Mouse (Mus musculus) layer of hippocampus, adult 2 months (tissue): ENCODE results near the gene Vmn2r60. TPM values are rescaled to one million over a fixed set of nuclear protein-coding genes. Genes with fewer than 3 reads are reported as not detected.
"Not testable (repeated sequence)": the region's sequence is repeated elsewhere in the genome, so short reads cannot be mapped to it uniquely, and the experiment has no call there.

Experiments used
- DNase-seq, 2 experiments: peaks; one replicate each; pipeline ENCODE4 v3.0.0; 2022; ENCODE audit warnings: low spot score in 2 of 2
- H3K27ac ChIP-seq: fragments of 200-600 bp; 2 replicates; pipeline ENCODE4 v1.8.1; 2022
- H3K4me3 ChIP-seq: fragments of 200-600 bp; 2 replicates; pipeline ENCODE4 v1.8.1; 2022; ENCODE audit warnings: mild to moderate bottlenecking
- CTCF ChIP-seq: fragments of 200-600 bp; conservative IDR thresholded peaks from 2 replicates; pipeline ENCODE4 v1.8.1; 2022; ENCODE audit warnings: antibody characterized with exemption, mild to moderate bottlenecking, moderate library complexity
- long read RNA-seq, 2 experiments: library from polyadenylated mRNA; stranded (forward); transcript quantifications; one replicate each; pipeline ENCODE4 v2.0.0; 2021; ENCODE audit warnings: borderline mapping rate in 2 of 2
- total RNA-seq, 2 experiments: library from RNA; stranded (reverse); gene quantifications; 2 replicates each; pipeline ENCODE4 v1.2.3; 2021

The Vmn2r60 gene
- total RNA-seq = under 1 TPM; 0.05 to 0.13 TPM
- long read RNA-seq, experiment 1 = 0 reads
- long read RNA-seq, experiment 2 = 0 reads

DNA sequence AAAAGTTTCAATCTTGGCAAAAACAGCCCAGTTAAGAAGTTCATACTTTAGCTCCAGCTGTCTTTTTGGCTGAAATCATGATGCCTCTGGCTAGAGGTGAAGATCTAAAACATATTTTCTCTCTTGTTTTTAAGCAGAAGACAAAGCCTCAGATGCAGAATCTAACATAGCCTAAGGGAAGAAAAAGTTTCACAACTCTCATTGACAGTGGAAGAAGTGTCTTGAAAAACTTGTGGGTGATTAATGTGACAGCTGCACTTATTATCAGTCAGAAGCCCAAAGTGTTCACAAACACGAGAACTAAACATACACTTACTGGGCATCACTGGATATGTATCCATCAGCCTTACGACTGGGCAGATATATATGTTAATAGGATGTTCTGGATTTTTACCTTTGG lies at the start of gene Vmn2r60:
Gene Vmn2r60 (plus strand): TSS at position 301 of the 400 bp plus-strand sequence.
- no peak for TF ChIP-seq CTCF
- H3K4me3 ChIP-seq = no peak within 1 kb of the TSS
- H3K27ac ChIP-seq = no peak within 1 kb of the TSS
- no peak for DNase-seq

DNA sequence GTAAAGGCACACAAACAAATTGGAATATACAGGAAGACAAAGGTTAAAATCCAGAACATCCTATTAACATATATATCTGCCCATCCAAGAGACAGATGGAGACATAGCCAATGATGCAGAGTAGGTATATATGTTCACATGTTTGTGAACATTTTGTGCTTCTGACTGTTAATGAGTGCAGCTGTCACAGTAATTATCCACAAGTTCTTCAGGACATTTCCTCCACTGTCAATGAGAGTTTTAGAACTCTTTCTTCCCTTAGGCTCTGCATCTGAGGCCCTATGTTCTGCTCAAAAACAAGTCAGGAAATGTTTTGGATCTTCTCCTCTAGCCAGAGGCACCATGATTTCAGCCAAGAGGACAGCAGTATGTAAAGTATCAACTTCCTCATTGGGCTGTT lies 48.6 kb upstream of the Vmn2r60 start, which contains the start of gene Vmn2r59:
Gene Vmn2r59 (minus strand): TSS at position 101 of the 400 bp plus-strand sequence.
- no peak for TF ChIP-seq CTCF
- no peak within 1 kb of the TSS for H3K27ac ChIP-seq
- H3K4me3 ChIP-seq = no peak within 1 kb of the TSS
- DNase-seq = no peak

DNA sequence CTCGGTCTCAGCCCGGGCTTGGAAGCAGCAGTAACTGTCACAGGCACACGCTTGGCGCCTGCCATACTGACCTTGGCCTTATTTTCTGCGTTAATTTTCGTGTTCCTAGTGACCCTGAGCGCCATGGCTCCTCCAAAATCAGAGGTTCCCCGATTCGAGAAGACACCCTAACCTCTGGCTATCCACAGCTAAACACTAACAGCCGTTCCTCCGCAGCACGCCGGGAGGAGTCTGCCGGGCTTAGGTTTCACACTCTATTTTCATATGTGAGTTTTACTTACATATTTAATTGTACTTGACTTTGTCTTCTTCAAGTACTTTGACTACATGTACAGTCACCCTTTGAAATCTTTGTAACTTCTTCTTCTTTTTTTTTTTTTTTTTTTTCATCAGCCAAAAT lies 509 bp upstream of the Vmn2r60 start:
- DNase-seq, H3K27ac ChIP-seq, H3K4me3 ChIP-seq: not testable (repeated sequence)

Other genes starting within 250 kb of the Vmn2r60 start
- gene Vmn2r58, start 235.1 kb upstream of the Vmn2r60 start, total RNA-seq = not detected
- not detected for gene Vmn2r59, start 48.7 kb upstream of the Vmn2r60 start, total RNA-seq
- gene Vmn2r61, start 152.3 kb downstream of the Vmn2r60 start, total RNA-seq = not detected